Mouse (Mus musculus) lung, adult 10 weeks (tissue): ENCODE data around the gene Sprr1a. TPM values are rescaled to one million over a fixed set of nuclear protein-coding genes. Genes with fewer than 3 reads are reported as not detected.

ENCODE experiments used
- polyA plus RNA-seq: library from polyadenylated mRNA; stranded (reverse); fragments of 350-450 nt; fragmentation: Illumina TruSeq; extraction: RNeasy Lipid Tissue Mini Kit (QIAGEN cat#74804); gene quantifications from one replicate; pipeline ENCODE4 v1.2.3, GENCODE M21; 2014; ENCODE audit warnings: low read depth, low replicate concordance; ENCODE audit not compliant: insufficient read depth

Gene Sprr1a
- 3.2 TPM for polyA plus RNA-seq

DNA sequence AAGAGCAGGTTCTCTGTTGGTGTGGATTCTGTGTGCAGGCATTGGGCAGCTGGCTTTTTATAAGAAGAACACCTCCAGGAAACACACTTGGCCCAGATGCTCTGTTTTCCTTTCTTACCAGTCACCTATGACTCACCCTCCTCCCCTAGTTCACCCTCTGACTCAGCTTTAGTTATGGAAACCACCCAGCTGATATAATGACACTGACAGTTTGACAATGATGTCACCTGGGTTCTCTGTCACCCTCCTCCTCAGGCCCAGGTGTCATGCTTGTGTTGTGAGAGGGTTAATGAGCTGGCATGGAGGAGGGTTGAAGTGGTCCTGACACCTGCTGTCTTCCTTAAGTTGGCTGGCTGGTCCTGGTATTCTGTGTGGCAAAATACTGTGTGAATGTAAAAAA lies at the start of gene Sprr1a:
TSS of gene Sprr1a (minus strand) at position 33 of the 400 bp plus-strand sequence.

GRCm38 (mm10) chr3:92534411-92534810 lies 48.7 kb upstream of the Sprr1a start, which contains the start of gene 2310046K23Rik:
Gene 2310046K23Rik, minus strand, starts transcription at chr3:92534511.

GRCm38 (mm10) chr3:92500393-92500792 lies 14.7 kb upstream of the Sprr1a start, which contains the start of gene Sprr4:
Gene Sprr4, minus strand, starts transcription at chr3:92500493.

GRCm38 (mm10) chr3:92458620-92459019 lies 27.1 kb downstream of the Sprr1a start, which contains the start of gene Sprr3:
Gene Sprr3, minus strand, starts transcription at chr3:92458720.

GRCm38 (mm10) chr3:92438689-92439088 lies 47.0 kb downstream of the Sprr1a start, which contains the start of gene Sprr1b:
Gene Sprr1b, minus strand, starts transcription at chr3:92438789.

Other genes starting within 250 kb of the Sprr1a start
- gene Sprr2a3, start 200.5 kb downstream of the Sprr1a start, polyA plus RNA-seq = not detected
- not detected for gene Sprr2b, start 169.3 kb downstream of the Sprr1a start, polyA plus RNA-seq
- gene Sprr2d, start 146.8 kb downstream of the Sprr1a start, polyA plus RNA-seq = not detected
- gene Sprr2e, start 133.8 kb downstream of the Sprr1a start, polyA plus RNA-seq = not detected
- gene Sprr2f, start 120.7 kb downstream of the Sprr1a start, polyA plus RNA-seq = not detected
- not detected for gene Sprr2h, start 100.2 kb downstream of the Sprr1a start, polyA plus RNA-seq
- not detected for gene Sprr2i, start 77.9 kb downstream of the Sprr1a start, polyA plus RNA-seq
- gene Sprr2j-ps, start 67.8 kb downstream of the Sprr1a start, polyA plus RNA-seq = not detected
- 3.0 TPM for gene Gm9774, start 56.5 kb downstream of the Sprr1a start, polyA plus RNA-seq
- not detected for gene Sprr2k, start 53.3 kb downstream of the Sprr1a start, polyA plus RNA-seq
- not detected for gene Sprr1b, start 47.1 kb downstream of the Sprr1a start, polyA plus RNA-seq
- gene Sprr3, start 27.2 kb downstream of the Sprr1a start, polyA plus RNA-seq = not detected
- gene Sprr4, start 14.6 kb upstream of the Sprr1a start, polyA plus RNA-seq = not detected
- not detected for gene 2310046K23Rik, start 48.6 kb upstream of the Sprr1a start, polyA plus RNA-seq
- 0.97 TPM for gene Ivl, start 87.8 kb upstream of the Sprr1a start, polyA plus RNA-seq
- not detected for gene Smcp, start 103.1 kb upstream of the Sprr1a start, polyA plus RNA-seq
- gene 2210017I01Rik, start 121.6 kb upstream of the Sprr1a start, polyA plus RNA-seq = not detected
- not detected for gene Lce6a, start 135.8 kb upstream of the Sprr1a start, polyA plus RNA-seq
- gene Lce1a1, start 162.4 kb upstream of the Sprr1a start, polyA plus RNA-seq = not detected
- not detected for gene Lce1b, start 171.0 kb upstream of the Sprr1a start, polyA plus RNA-seq
- gene Lce1a2, start 184.4 kb upstream of the Sprr1a start, polyA plus RNA-seq = not detected
- not detected for gene Lce1c, start 193.4 kb upstream of the Sprr1a start, polyA plus RNA-seq
- not detected for gene Lce1d, start 201.3 kb upstream of the Sprr1a start, polyA plus RNA-seq
- gene Lce1e, start 223.2 kb upstream of the Sprr1a start, polyA plus RNA-seq = not detected
- not detected for gene Lce1f, start 234.5 kb upstream of the Sprr1a start, polyA plus RNA-seq